24 mouse cellular contexts compared by ENCODE assay signal in genomic region chr9:123174356-123174755, GRCm38 (mm10). TPM values are rescaled to one million over a fixed set of nuclear protein-coding genes. Genes with fewer than 3 reads are reported as not detected.
DNase-seq lines count a peak whose midpoint lies in the region; ATAC-seq and TF ChIP-seq lines count a peak whose summit lies in the region.
"Had no signal": no experiment of that assay in that cellular context is flagged by ENCODE, and none has a peak within 500 bp of the region (broad histone marks: within the 10 kb centered on the region; RNA-seq: fewer than 3 reads in every experiment).

No protein-coding gene starts in this region.

- H3K9me3 ChIP-seq in embryonic facial prominence, embryonic 14.5 days (ENCODE audit: control insufficient read depth, low read length) = no peaks in the 10 kb centered on the region
- no peaks in the 10 kb centered on the region for H3K9me3 ChIP-seq in embryonic facial prominence, embryonic 10.5 days
- H3K9me3 ChIP-seq: embryonic facial prominence, embryonic 13.5 days; forebrain, embryonic 10.5 days; forebrain, embryonic 13.5 days; heart, embryonic 12.5 days; heart, embryonic 15.5 days; hindbrain, embryonic 10.5 days; hindbrain, embryonic 13.5 days; intestine, embryonic 15.5 days had no signal

- no peak for ATAC-seq in embryonic facial prominence, embryonic 14.5 days (ENCODE audit: low read depth)
- ATAC-seq: forebrain, embryonic 13.5 days; hindbrain, embryonic 16.5 days; intestine, embryonic 15.5 days had no signal

- peak; percentile 8 for DNase-seq in embryonic facial prominence, embryonic 14.5 days (ENCODE audit: low spot score)
- DNase-seq in embryonic facial prominence, embryonic 10.5 days (ENCODE audit: low spot score) = no peak
- DNase-seq in brain, embryonic 14.5 days (ENCODE audit: low read depth) = peak; percentile 34
- peak; percentile 6 for DNase-seq in retina, postnatal 7 days (ENCODE audit: low read depth, low spot score)
- DNase-seq in spleen, postnatal 36 days (ENCODE audit: low spot score in 2 of 2) = no peak
- DNase-seq in spleen, adult 12 weeks (ENCODE audit: low spot score) = no peak
- DNase-seq: adrenal gland, adult 2 months; adrenal gland, postnatal 14 days; cerebellum, adult 2 months; cerebellum, adult 9-11 months; cerebellum, postnatal 25 days; gastrocnemius, postnatal 25 days; heart, adult 18-20 months; heart, postnatal 10 days; heart, postnatal 36 days had no signal

- 63% methylated on average over 4 of the region's 4 CpGs for WGBS in embryonic facial prominence, embryonic 14.5 days
- WGBS in embryonic facial prominence, embryonic 10.5 days = 67% methylated on average over 4 of the region's 4 CpGs

- H3K4me3 ChIP-seq in embryonic facial prominence, embryonic 14.5 days (ENCODE audit: low read depth, low read length) = no peak overlapping the region
- no peak overlapping the region for H3K4me3 ChIP-seq in embryonic facial prominence, embryonic 10.5 days
- H3K4me3 ChIP-seq: embryonic facial prominence, embryonic 13.5 days; forebrain, embryonic 10.5 days; forebrain, embryonic 13.5 days; heart, embryonic 12.5 days; heart, embryonic 15.5 days; hindbrain, embryonic 10.5 days; hindbrain, embryonic 13.5 days; intestine, embryonic 15.5 days had no signal

- no peaks in the 10 kb centered on the region for H3K4me1 ChIP-seq in embryonic facial prominence, embryonic 14.5 days (ENCODE audit: control insufficient read depth, insufficient read depth, low read length)
- peaks cover 4% of the 10 kb centered on the region; the same call in 1 of the 2 replicates for H3K4me1 ChIP-seq in embryonic facial prominence, embryonic 10.5 days
- H3K4me1 ChIP-seq: embryonic facial prominence, embryonic 13.5 days; heart, embryonic 12.5 days; heart, embryonic 15.5 days; hindbrain, embryonic 10.5 days; intestine, embryonic 15.5 days had no signal

- H3K4me2 ChIP-seq in embryonic facial prominence, embryonic 14.5 days (ENCODE audit: low read depth, low read length) = no peak overlapping the region
- H3K4me2 ChIP-seq: embryonic facial prominence, embryonic 13.5 days; forebrain, embryonic 13.5 days; heart, embryonic 12.5 days; heart, embryonic 15.5 days; hindbrain, embryonic 13.5 days; intestine, embryonic 15.5 days had no signal

- H3K27ac ChIP-seq in embryonic facial prominence, embryonic 14.5 days (replicated peaks; ENCODE audit: low read depth, low read length) = no peak overlapping the region
- H3K27ac ChIP-seq in embryonic facial prominence, embryonic 10.5 days (replicated peaks) = no peak overlapping the region
- H3K27ac ChIP-seq: embryonic facial prominence, embryonic 13.5 days; forebrain, embryonic 10.5 days; forebrain, embryonic 13.5 days; heart, embryonic 15.5 days; hindbrain, embryonic 10.5 days; hindbrain, embryonic 13.5 days; intestine, embryonic 15.5 days had no signal

- H3K9ac ChIP-seq in embryonic facial prominence, embryonic 14.5 days (ENCODE audit: low read depth, low read length) = no peak overlapping the region
- H3K9ac ChIP-seq: embryonic facial prominence, embryonic 13.5 days; forebrain, embryonic 13.5 days; heart, embryonic 12.5 days; heart, embryonic 15.5 days; hindbrain, embryonic 13.5 days; intestine, embryonic 15.5 days had no signal

- no peaks in the 10 kb centered on the region for H3K27me3 ChIP-seq in embryonic facial prominence, embryonic 14.5 days (replicated peaks; ENCODE audit: control insufficient read depth, insufficient read depth, low read length)
- H3K27me3 ChIP-seq in embryonic facial prominence, embryonic 10.5 days (replicated peaks; ENCODE audit: low read depth, poor library complexity, severe bottlenecking) = no peaks in the 10 kb centered on the region
- H3K27me3 ChIP-seq: embryonic facial prominence, embryonic 13.5 days; forebrain, embryonic 13.5 days; heart, embryonic 12.5 days; heart, embryonic 15.5 days; hindbrain, embryonic 13.5 days; intestine, embryonic 15.5 days had no signal

- no peak for TF ChIP-seq CTCF in brain, embryonic 14.5 days (IDR thresholded peaks at IDR 0.05; ENCODE audit: borderline replicate concordance, extremely low read depth, insufficient read depth, insufficient read length)

- no peaks in the 10 kb centered on the region for H3K36me3 ChIP-seq in embryonic facial prominence, embryonic 14.5 days (ENCODE audit: control insufficient read depth, insufficient read depth, low read length)
- H3K36me3 ChIP-seq in embryonic facial prominence, embryonic 10.5 days (replicated peaks) = peaks cover 5% of the 10 kb centered on the region
- H3K36me3 ChIP-seq: embryonic facial prominence, embryonic 13.5 days; forebrain, embryonic 10.5 days; heart, embryonic 12.5 days; heart, embryonic 15.5 days; hindbrain, embryonic 10.5 days; hindbrain, embryonic 13.5 days; intestine, embryonic 15.5 days had no signal

- TF ChIP-seq POLR2A in brain, embryonic 14.5 days (IDR thresholded peaks at IDR 0.05; ENCODE audit: borderline replicate concordance, extremely low read depth, insufficient read depth, insufficient read length, poor library complexity, severe bottlenecking) = no peak

RNA-seq across cellular contexts. Expression of gene Clec3b, which starts 23.6 kb away (rescaled TPM):
- polyA plus RNA-seq in embryonic facial prominence, embryonic 14.5 days (2014; fragmentation: Nextera tagmentation; extraction: Ambion mirVana) = 2.9 TPM in 2 replicates
- 0.15 TPM in 1 of 2 replicates, not detected in the other for polyA plus RNA-seq in embryonic facial prominence, embryonic 10.5 days (2016; fragmentation: Nextera tagmentation; extraction: Ambion mirVana)
- polyA plus RNA-seq in brain, embryonic 14.5 days (2012; rRNA removed) = 3.7 and 5.0 TPM in 2 replicates
- polyA plus RNA-seq: forebrain, embryonic 10.5 days; heart, embryonic 12.5 days; hindbrain, embryonic 10.5 days; intestine, embryonic 15.5 days had no signal

RNA-seq across cellular contexts. Expression of gene Cdcp1, which starts 41.5 kb away (rescaled TPM):
- 7.1 and 8.0 TPM in 2 replicates for polyA plus RNA-seq in embryonic facial prominence, embryonic 14.5 days (2014; fragmentation: Nextera tagmentation; extraction: Ambion mirVana)
- 5.5 and 6.0 TPM in 2 replicates for polyA plus RNA-seq in embryonic facial prominence, embryonic 10.5 days (2016; fragmentation: Nextera tagmentation; extraction: Ambion mirVana)
- 0.59 and 0.60 TPM in 2 replicates for polyA plus RNA-seq in brain, embryonic 14.5 days (2012; rRNA removed)
- polyA plus RNA-seq: forebrain, embryonic 13.5 days had no signal

Comparison
In these comparisons a context has a peak if more than half of its experiments do, and no peak if none do; other contexts are left out.
1. DNase-seq: peak in embryonic facial prominence, embryonic 14.5 days (single experiment), brain, embryonic 14.5 days (single experiment) and retina, postnatal 7 days (single experiment); none in embryonic facial prominence, embryonic 10.5 days (single experiment), spleen, postnatal 36 days (0 of 2) and spleen, adult 12 weeks (single experiment).